Mouse (Mus musculus): Measurements from ENCODE around the gene Reps2.

The Reps2 gene

DNA sequence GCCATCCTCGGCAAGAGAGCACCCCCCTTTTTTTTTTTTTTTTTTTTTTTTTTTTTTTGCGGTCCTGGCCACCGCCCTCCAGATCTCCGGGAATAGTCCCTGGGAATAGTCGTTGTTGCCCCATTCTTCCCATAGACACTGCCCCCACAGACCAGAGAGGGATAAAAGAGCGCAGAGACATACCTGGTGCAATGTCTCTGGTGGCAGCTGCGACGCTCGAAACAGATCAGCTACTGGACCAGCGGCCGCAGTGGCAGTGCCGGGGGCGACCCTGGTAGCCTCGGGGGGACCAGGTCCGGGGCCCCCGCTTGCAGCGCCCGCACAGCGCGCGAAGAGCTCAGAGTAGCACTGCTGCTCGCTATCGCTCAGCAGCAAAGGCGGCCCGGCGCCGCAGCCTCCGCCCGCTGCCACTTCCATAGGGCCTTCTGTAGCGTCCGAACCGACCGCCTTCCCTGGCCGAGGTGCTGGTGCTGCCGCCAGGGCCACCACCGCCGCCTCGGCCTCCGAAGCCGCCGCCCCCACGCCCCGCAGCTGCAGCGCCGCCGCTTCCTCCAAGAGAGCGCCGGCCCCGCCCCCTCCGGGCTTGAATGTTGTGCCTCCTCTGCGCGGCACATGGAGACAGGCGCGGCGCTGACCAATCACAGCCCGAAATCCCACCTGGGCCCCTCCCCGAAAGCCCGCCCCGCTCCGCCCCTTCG, at the start of gene Reps2:
TSS of gene Reps2 (minus strand) at position 559 of the 698 bp plus-strand sequence.
- no peak for DNase-seq (ENCODE audit: extremely low read depth, low read depth, low spot score)

DNA sequence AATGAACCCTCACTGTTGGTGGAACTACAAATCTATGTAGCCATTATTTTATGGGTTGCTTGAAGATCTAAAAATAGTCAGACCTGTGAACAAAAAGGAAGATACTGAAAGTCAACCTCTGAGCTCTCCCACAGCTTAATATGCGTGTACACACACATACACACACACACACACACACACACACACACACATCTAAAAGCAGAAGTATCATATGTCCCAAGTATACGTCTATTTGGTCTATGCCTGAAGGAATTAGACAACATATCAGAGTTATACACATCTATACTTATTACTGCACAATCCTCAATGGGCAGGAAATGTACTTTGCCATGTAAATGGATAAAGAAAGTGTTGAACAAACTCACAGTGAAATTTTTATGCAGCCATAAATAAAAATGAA, 47.8 kb upstream of the Reps2 start:
- DNase-seq (ENCODE audit: extremely low read depth, low read depth, low spot score) = no peak

- no peak for DNase-seq (ENCODE audit: extremely low read depth, low read depth, low spot score)
Observed at GRCm38 (mm10) chrX:162685394-162685793, 41.9 kb upstream of the Reps2 start.

DNA sequence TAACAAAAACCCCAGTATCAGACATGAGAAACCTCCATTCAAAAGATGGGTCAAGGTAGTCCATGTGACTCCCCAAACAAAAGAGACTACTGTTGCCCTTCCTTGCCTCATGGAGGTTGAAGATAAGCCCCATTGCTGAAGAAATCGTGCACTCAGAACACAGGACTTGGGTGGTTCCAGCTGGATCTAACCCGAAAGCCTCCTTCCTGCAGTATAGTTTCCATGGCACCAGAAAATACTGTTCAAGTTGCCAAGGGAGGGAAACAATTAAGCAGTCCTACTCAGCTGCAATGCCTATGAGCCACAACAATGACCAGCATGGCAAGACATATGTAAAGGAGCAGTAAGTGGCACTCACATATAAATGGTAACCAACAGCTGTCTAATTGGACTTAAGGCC, 36.1 kb upstream of the Reps2 start:
- DNase-seq (ENCODE audit: extremely low read depth, low read depth, low spot score) = no peak

GRCm38 (mm10) chrX:162678820-162679219, 35.4 kb upstream of the Reps2 start:
- DNase-seq (ENCODE audit: extremely low read depth, low read depth, low spot score) = no peak

GRCm38 (mm10) chrX:162666166-162666565, 22.7 kb upstream of the Reps2 start:
- no peak for DNase-seq (ENCODE audit: extremely low read depth, low read depth, low spot score)

DNA sequence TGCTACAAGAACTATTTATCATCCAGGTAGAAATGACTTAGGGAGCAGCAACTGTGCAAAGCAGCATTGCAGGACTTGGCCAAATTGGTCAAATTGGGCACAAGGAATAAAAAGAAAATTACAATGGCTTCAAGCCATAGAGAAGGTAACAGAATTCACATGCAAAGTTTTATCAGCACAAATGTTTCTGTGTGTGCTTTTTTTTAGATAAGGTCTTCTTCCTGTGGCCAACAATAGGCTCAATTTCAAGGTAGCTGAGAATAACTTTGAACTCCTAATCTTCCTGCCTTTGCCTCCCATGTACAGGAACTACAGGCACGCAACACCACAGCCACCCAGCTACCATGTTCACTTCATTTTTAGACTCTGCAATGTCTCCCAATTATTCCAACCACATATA, 16.7 kb upstream of the Reps2 start:
- no peak for DNase-seq (ENCODE audit: extremely low read depth, low read depth, low spot score)

DNA sequence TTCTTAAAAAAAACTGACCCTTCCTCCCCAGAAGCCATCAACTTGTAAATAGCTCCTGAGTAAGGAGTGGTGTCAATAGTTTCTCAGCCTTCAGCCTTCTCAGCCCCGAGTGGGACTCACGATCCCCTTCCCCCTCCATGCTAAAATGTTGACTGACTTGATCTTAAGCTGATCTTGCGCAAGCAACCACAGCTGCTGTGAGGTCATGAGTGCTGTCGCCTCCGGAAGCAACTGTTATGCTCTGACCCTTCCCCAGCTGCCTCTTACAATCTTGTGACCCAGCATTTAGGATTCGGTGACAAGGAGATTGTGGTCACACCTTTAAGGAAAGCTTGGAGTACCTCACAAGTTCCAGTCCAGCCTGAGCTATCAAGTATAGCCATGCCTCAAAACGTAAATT, 10.1 kb upstream of the Reps2 start:
- DNase-seq (ENCODE audit: extremely low read depth, low read depth, low spot score) = no peak

- DNase-seq (ENCODE audit: extremely low read depth, low read depth, low spot score) = no peak
Observed at GRCm38 (mm10) chrX:162652445-162652844, 9.0 kb upstream of the Reps2 start.

DNA sequence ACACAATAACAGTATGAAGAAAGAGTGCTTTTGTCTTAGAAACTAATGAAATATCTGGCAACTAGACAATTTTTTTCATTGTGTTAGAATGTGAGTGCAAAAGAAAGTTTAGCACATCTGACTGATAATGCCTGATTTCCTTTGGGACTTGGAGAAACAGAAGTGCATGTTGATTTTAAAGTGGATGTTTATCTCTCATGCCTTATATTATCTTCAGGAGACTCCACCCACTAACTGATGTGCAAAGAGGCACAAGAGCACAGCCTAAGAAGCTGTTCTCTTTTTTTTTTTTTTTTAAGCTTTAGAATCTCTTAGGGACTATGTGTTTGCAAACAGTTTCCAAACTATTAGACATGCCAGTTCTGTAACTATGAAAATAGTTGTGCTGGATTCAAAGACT, 7.7 kb upstream of the Reps2 start:
- DNase-seq (ENCODE audit: extremely low read depth, low read depth, low spot score) = no peak

DNA sequence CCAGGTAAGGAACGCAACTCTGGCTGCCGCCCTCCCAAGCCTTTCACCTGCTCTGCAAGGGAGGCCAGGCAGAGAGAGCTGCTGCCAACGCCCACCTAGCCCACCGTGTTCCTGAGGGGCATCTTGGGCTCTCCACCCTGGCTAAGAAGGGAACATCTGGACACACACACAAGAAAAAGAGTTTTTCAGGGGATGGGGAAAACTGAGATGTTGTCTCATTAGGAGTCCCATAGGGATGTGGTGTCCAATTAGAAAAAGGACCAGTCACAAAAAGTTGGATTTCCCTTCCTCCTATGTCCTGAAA, 292 bp upstream of the Reps2 start:
- DNase-seq (ENCODE audit: extremely low read depth, low read depth, low spot score) = no peak

DNA sequence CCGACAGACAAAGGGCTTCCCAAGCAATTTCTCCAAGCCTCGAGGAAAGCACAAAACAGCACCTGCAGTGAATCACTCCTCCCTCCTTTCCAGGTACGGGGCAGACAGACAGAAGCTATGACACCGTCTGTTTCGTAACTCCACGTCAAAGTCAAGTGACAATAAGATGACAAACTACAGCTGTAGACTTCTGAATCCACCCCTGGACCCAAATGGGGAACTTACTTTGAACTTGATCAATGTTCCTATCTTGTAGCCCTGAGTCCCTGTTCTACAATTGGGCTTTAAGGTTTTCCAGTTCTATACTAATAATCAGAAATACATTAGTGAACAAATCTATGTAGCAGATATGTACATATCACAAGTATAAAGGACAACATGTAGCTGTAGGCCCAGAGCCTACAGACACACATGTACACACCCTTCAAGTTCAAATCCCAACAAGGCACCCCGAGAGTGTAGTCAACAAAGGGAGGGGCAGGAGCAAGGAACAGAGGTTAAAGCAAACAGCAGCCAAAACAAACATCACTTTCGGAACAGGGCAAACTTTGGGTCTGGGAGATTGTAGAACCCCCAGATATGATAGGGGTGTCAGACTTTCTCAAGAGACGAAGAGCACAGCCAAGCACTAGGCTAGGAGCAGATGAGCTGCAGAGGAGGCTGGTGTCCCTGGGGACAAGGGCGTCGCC, 903 bp downstream of the Reps2 start:
- no peak for DNase-seq (ENCODE audit: extremely low read depth, low read depth, low spot score)

GRCm38 (mm10) chrX:162641764-162642163, 1.7 kb downstream of the Reps2 start:
- DNase-seq (ENCODE audit: extremely low read depth, low read depth, low spot score) = no peak

DNA sequence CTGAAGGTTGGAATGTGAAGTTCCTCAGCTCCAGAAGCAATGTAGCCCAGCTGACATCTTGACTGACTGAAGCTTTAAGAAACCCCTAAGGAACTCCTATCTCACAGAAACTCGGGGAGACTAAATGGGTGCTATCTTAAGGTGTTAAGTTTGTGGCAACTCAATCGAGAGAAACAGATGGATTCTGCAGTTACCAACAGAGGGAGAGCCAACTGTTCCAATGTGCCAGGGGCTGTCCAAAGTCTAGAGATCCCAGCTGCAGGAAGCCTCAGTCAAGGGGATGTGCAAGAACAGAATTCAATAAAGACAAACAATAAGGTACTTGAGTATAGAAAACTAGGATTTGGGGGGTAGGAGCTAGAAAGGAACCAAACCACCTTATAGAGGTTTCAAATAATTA, 8.3 kb downstream of the Reps2 start:
- DNase-seq (ENCODE audit: extremely low read depth, low read depth, low spot score) = no peak

- no peak for DNase-seq (ENCODE audit: extremely low read depth, low read depth, low spot score)
Observed at GRCm38 (mm10) chrX:162622091-162622437, 21.4 kb downstream of the Reps2 start.

- no peak for DNase-seq (ENCODE audit: extremely low read depth, low read depth, low spot score)
Observed at GRCm38 (mm10) chrX:162621194-162622090, 22.0 kb downstream of the Reps2 start.

DNA sequence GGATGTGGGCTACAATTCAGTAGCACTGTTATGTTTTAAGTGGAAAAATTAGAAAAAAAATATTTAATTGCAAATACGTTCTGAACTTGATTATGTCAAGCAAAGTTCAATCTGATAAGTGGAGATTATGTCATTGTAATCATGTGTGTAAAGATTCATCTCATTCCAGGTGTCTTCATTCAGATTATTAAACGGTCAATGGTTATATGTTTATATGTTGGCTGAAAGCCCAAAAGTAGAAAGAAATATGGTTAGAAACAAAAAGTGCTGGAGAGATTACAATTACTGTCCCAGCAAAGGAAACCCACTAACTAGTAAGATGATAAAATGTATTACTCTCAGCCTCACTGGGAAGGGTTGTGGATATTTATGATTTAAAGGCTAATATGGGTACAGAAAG, 23.7 kb downstream of the Reps2 start:
- no peak for DNase-seq (ENCODE audit: extremely low read depth, low read depth, low spot score)

- no peak for DNase-seq (ENCODE audit: extremely low read depth, low read depth, low spot score)
Observed at GRCm38 (mm10) chrX:162618547-162618946, 24.9 kb downstream of the Reps2 start.

DNA sequence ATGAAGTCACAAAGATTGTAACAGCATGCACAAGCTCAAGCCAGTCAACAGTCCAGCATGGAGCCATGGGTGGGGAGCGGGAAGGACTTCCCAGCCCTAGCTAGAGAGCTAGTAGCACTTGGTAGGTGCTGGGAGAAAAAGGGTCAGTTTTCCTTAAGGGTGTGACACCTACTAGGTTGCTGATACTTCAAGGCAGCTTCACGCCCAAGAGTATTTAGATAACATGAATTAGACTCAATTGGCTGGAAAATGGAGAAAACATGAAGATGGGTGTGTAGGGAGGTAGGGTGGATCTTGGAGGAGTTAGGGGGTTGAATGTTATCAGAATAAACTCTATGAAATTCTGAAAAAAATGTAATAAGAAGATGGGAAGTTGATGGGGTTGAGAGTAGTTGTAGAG, 37.3 kb downstream of the Reps2 start:
- no peak for DNase-seq (ENCODE audit: extremely low read depth, low read depth, low spot score)

DNA sequence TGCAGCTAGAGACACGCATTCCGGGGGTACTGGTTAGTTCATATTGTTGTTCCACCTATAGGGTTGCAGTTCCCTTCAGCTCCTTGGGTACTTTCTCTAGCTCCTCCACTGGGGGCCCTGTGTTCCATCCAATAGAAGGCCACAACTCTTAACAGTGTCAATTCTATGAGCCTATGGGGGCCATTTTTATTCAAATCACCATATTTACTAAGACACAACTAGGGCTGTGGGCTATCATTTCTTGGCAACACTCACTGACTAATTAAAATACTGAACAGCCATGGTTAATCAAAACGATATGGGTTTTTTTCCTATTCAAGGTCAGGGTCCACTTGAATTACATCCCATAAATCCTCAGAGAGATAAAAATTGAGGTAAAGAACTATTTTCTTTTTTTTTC, 43.8 kb downstream of the Reps2 start:
- no peak for DNase-seq (ENCODE audit: extremely low read depth, low read depth, low spot score)

- DNase-seq (ENCODE audit: extremely low read depth, low read depth, low spot score) = no peak
Observed at GRCm38 (mm10) chrX:162591005-162591801, 52.2 kb downstream of the Reps2 start.

Measured in fat pad, adult 2 months (tissue).